Mouse (Mus musculus) liver, adult 2 months (tissue): ENCODE results near the gene 6030468B19Rik.

Experiments
- CTCF ChIP-seq: fragments of 200-500 bp; IDR thresholded peaks from 2 replicates; pipeline ENCODE4 v1.5.1; 2011; ENCODE audit warnings: low read depth, low read length, control low read depth
- POLR2A ChIP-seq: fragments of 200-500 bp; IDR thresholded peaks from 2 replicates; pipeline ENCODE4 v1.6.1; 2011; ENCODE audit warnings: low read length, control low read depth; ENCODE audit not compliant: insufficient read depth; ENCODE audit errors: extremely low read depth

GRCm38 (mm10) chr11:117844997-117845396 lies 47.5 kb downstream of the 6030468B19Rik start:
- no peak for TF ChIP-seq CTCF
- TF ChIP-seq POLR2A: no peak
